Mouse (Mus musculus) embryonic facial prominence, embryonic 10.5 days (tissue): ENCODE measurements at regions not wholly inside any gene's neighbourhood (a gene's known extent, or its start where the extent isn't known, plus 50 kb on each side); places are given as distances from the start of the nearest gene placed in this dataset.

Source experiments
- DNase-seq: peaks from one replicate; pipeline ENCODE4 v3.0.0-alpha.2; 2017; ENCODE audit warnings: low spot score
- H3K27ac ChIP-seq: fragments of 300-500 bp; sonication (generic); replicated peaks from 2 replicates; pipeline ENCODE4 v1.5.1; 2016; ENCODE audit warnings: mild to moderate bottlenecking
- H3K27me3 ChIP-seq: fragments of 300-500 bp; sonication (generic); replicated peaks from 2 replicates; pipeline ENCODE4 v1.6.1; 2016; ENCODE audit warnings: low read depth, mild to moderate bottlenecking; ENCODE audit not compliant: poor library complexity, severe bottlenecking
- H3K36me3 ChIP-seq: fragments of 300-500 bp; sonication (generic); replicated peaks from 2 replicates; pipeline ENCODE4 v1.6.1; 2016; ENCODE audit warnings: mild to moderate bottlenecking, moderate library complexity
- H3K4me1 ChIP-seq: fragments of 300-500 bp; sonication (generic); 2 replicates; pipeline ENCODE4 v1.6.1; 2016
- H3K4me3 ChIP-seq: fragments of 300-500 bp; sonication (generic); 2 replicates; pipeline ENCODE4 v1.5.1; 2016; ENCODE audit warnings: mild to moderate bottlenecking, moderate library complexity
- H3K9me3 ChIP-seq: fragments of 300-500 bp; sonication (generic); 2 replicates; pipeline ENCODE4 v1.6.1; 2016; ENCODE audit warnings: mild to moderate bottlenecking
- WGBS: fragments of 180-500 bp; shearing (Covaris S2); methylation state at CpG from one replicate; pipeline ENCODE4 v1.1.7; 2016; 5-methylcytosine and 5-hydroxymethylcytosine counted together

GRCm38 (mm10) chr4:47534959-47535358 lies 60.5 kb downstream of the Sec61b start:
- Histone ChIP-seq H3K4me3 (no peak overlapping the region), H3K27me3 (no peaks in the 10 kb centered on the region), H3K27ac (no peak overlapping the region), H3K9me3 (no peaks in the 10 kb centered on the region), H3K36me3 (no peaks in the 10 kb centered on the region), H3K4me1 (no peaks in the 10 kb centered on the region)
- no peak for DNase-seq
- 82% methylated on average over 11 of the region's 11 CpGs for WGBS

DNA sequence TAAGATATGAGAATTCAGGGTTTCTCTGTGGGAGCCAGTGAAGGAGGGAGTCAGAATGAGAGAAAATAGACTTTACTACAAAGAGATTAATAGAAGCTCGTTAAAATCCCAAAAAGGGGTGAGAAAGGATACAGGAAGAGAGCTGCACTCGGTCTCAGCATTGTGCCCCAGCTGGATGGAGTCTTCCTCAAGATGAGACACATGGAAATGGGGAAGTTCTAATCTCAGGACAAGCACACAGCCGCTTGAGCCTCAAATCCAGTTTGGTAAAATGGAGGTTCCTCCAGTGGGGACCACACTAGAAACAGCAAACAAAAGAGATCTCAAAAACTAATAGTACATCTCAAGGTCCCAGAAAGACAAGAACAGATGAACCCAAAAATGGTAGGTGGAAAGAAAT lies 93.2 kb downstream of the Sec61b start:
- Histone ChIP-seq H3K9me3 (no peaks in the 10 kb centered on the region), H3K36me3 (no peaks in the 10 kb centered on the region)
- WGBS: 77% methylated on average over 3 of the region's 3 CpGs

DNA sequence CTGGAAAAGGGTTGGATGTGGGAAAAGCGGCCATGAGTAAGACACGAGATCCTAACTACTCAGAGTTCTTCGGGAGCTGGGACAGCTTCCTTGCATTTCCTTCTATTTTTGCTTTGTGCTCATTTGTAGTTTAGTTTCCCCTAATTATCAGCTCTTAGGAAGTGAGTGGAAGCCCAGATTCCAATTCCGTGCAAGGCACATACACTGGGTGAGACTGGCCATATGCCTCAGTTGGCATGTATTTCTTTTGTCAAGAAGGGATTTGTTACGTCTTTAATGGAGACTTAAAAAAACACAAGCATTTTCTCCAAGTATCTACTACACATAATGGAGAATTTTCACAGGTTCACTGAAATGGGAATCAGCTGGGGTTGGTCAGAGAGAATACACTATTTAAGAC lies 96.4 kb downstream of the Sec61b start:
- no peak for DNase-seq
- no peak overlapping the region for H3K4me3 ChIP-seq
- H3K4me1 ChIP-seq: no peaks in the 10 kb centered on the region
- H3K27ac ChIP-seq: no peak overlapping the region
- H3K27me3 ChIP-seq: no peaks in the 10 kb centered on the region
- no peaks in the 10 kb centered on the region for H3K36me3 ChIP-seq
- no peaks in the 10 kb centered on the region for H3K9me3 ChIP-seq
- WGBS: 91% methylated on average over 5 of the region's 5 CpGs

More for the DNA sequence above, 93.2 kb downstream of the Sec61b start:
- Histone ChIP-seq H3K4me3 (no peak overlapping the region), H3K4me1 (no peaks in the 10 kb centered on the region), H3K27me3 (no peaks in the 10 kb centered on the region), H3K27ac (no peak overlapping the region)
- DNase-seq: no peak

- 87% methylated on average over 4 of the region's 4 CpGs for WGBS
Observed at GRCm38 (mm10) chr4:47576011-47576410, 101.6 kb downstream of the Sec61b start.

DNA sequence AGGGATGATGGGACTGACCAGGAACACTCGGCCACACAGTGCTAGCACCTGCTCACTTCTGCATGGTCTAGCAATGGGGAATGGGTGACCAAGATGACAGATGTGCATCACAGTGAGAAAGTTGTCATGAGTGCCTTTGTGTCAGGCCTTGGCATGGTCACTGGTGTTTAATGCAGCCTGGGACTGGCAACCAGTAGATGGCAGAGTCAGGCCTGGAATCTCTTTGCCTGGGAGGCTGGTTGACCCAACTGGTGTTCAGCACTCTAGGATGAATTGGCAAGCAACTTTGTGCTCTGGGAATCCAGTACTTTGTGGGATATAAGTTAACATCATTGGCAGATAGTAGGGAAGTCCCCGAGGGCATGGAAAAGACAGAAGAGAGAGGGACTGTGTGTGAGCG lies 103.0 kb downstream of the Sec61b start:
- DNase-seq: no peak
- H3K4me3 ChIP-seq: no peak overlapping the region
- H3K36me3 ChIP-seq: no peaks in the 10 kb centered on the region
- H3K9me3 ChIP-seq: no peaks in the 10 kb centered on the region
- no peak overlapping the region for H3K27ac ChIP-seq
- H3K27me3 ChIP-seq: no peaks in the 10 kb centered on the region
- no peaks in the 10 kb centered on the region for H3K4me1 ChIP-seq
- WGBS: 87% methylated on average over 3 of the region's 3 CpGs

More at GRCm38 (mm10) chr4:47576011-47576410, 101.6 kb downstream of the Sec61b start:
- Histone ChIP-seq H3K27ac (no peak overlapping the region), H3K36me3 (no peaks in the 10 kb centered on the region), H3K27me3 (no peaks in the 10 kb centered on the region), H3K4me3 (no peak overlapping the region), H3K9me3 (no peaks in the 10 kb centered on the region), H3K4me1 (no peaks in the 10 kb centered on the region)
- DNase-seq: no peak

- no peak overlapping the region for H3K4me3 ChIP-seq
- H3K9me3 ChIP-seq: no peaks in the 10 kb centered on the region
- WGBS: 86% methylated on average over 10 of the region's 10 CpGs
- H3K27ac ChIP-seq: no peak overlapping the region
- no peaks in the 10 kb centered on the region for H3K4me1 ChIP-seq
- H3K27me3 ChIP-seq: no peaks in the 10 kb centered on the region
- no peaks in the 10 kb centered on the region for H3K36me3 ChIP-seq
- no peak for DNase-seq
Observed at GRCm38 (mm10) chr4:47578637-47579036, 104.2 kb downstream of the Sec61b start.

- Histone ChIP-seq H3K4me3 (no peak overlapping the region), H3K9me3 (no peaks in the 10 kb centered on the region), H3K27ac (no peak overlapping the region), H3K4me1 (no peaks in the 10 kb centered on the region), H3K27me3 (no peaks in the 10 kb centered on the region), H3K36me3 (no peaks in the 10 kb centered on the region)
- no peak for DNase-seq
- WGBS: 95% methylated on average over 5 of the region's 5 CpGs
Observed at GRCm38 (mm10) chr4:47580556-47580955, 106.1 kb downstream of the Sec61b start.

DNA sequence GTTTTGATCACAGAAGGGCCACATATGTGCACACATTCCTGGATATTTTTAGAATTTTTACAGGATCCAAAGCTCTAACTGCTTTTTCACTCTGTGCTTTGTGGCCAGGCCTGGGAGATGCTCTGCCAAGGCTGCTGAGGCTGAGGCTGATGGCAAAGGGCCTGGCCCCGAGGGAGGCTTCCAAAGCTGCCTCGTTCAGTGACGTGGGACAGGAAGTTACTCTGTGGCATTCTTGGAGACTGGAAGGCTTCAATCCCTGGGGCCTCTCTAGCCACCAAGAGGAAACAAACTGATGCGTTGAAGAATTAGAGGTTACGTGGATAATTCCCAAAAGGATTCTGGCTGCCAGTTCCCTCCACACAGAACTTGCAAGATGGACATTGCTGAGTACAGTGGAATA lies 112.8 kb downstream of the Sec61b start:
- 53% methylated on average over 5 of the region's 5 CpGs for WGBS
- no peaks in the 10 kb centered on the region for H3K9me3 ChIP-seq
- H3K4me1 ChIP-seq: no peaks in the 10 kb centered on the region
- H3K4me3 ChIP-seq: no peak overlapping the region
- no peaks in the 10 kb centered on the region for H3K27me3 ChIP-seq
- no peak overlapping the region for H3K27ac ChIP-seq
- DNase-seq: no peak
- no peaks in the 10 kb centered on the region for H3K36me3 ChIP-seq

DNA sequence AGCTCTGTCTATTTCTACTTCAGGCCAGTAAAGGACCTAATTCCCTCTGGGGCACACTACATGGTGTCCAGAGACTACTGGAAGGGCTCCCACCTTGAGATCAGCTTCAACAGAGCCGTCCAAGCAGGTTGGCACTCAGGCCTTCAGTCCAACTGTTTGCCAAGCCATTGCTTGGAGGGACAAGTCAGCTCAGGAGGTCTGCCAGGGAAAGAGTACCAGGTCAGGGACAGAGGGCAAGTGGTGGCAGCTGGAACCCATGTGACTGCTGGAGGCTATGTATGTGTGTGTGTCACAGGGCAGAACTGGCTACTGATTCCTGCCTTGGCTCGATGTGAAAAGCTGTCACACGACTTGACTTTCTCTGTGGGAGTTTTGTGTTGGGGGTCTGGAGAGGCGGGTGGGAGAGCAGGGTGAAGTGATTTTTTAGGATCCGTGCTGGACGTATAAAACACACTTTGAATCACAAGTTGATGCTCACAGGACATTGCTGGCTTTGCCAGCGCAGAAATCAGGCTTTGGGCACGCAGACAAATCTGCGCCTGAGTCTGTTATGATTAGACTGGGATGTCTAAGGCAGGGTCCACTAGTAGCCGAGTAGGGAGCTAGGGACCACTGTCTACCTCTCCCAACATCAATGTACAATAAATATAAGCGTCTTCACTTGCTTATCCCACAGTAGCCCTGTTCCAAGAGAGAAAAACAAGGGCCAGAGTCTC lies 118.0 kb downstream of the Sec61b start:
- H3K36me3 ChIP-seq: no peaks in the 10 kb centered on the region
- H3K4me3 ChIP-seq: no peak overlapping the region
- no peaks in the 10 kb centered on the region for H3K27me3 ChIP-seq
- no peaks in the 10 kb centered on the region for H3K9me3 ChIP-seq
- DNase-seq: no peak
- 80% methylated on average over 11 of the region's 11 CpGs for WGBS
- 0 out of 2 replicates have a peak, but pooled peaks cover 5% of the 10 kb centered on the region for H3K4me1 ChIP-seq
- no peak overlapping the region for H3K27ac ChIP-seq

- no peak for DNase-seq
- no peak overlapping the region for H3K27ac ChIP-seq
- H3K36me3 ChIP-seq: no peaks in the 10 kb centered on the region
- 0 out of 2 replicates have a peak, but pooled peaks cover 5% of the 10 kb centered on the region for H3K4me1 ChIP-seq
- H3K4me3 ChIP-seq: no peak overlapping the region
- 82% methylated on average over 7 of the region's 7 CpGs for WGBS
- no peaks in the 10 kb centered on the region for H3K9me3 ChIP-seq
- no peaks in the 10 kb centered on the region for H3K27me3 ChIP-seq
Observed at GRCm38 (mm10) chr4:47593155-47593554, 118.7 kb downstream of the Sec61b start.

DNA sequence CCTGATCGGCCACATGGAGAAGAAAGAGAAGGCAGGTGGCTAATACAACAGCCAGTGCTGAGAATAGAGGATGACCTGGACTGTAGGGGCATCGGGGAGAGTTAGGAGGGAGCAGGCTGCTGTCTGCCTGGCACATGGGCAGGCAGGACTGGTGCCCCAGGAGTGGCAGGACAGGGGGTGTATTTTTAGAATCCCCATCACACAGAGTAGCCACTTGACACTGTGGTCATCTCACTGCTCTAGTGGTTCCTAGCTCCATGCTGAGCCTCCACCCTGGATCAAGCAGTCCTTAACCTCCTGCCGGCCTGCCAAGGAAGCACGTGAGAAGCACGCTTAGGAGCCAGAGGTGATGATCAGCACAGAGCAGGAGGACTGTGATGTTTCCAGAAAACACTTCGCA lies 119.7 kb downstream of the Sec61b start:
- H3K4me3 ChIP-seq: no peak overlapping the region
- H3K9me3 ChIP-seq: no peaks in the 10 kb centered on the region
- H3K4me1 ChIP-seq: 0 out of 2 replicates have a peak, but pooled peaks cover 5% of the 10 kb centered on the region
- DNase-seq: no peak
- no peaks in the 10 kb centered on the region for H3K36me3 ChIP-seq
- 84% methylated on average over 6 of the region's 6 CpGs for WGBS
- H3K27me3 ChIP-seq: no peaks in the 10 kb centered on the region
- H3K27ac ChIP-seq: no peak overlapping the region

- 87% methylated on average over 10 of the region's 10 CpGs for WGBS
- Histone ChIP-seq H3K4me3 (no peak overlapping the region), H3K9me3 (no peaks in the 10 kb centered on the region), H3K36me3 (no peaks in the 10 kb centered on the region), H3K27ac (no peak overlapping the region), H3K27me3 (no peaks in the 10 kb centered on the region), H3K4me1 (0 out of 2 replicates have a peak, but pooled peaks cover 5% of the 10 kb centered on the region)
- DNase-seq: no peak
Observed at GRCm38 (mm10) chr4:47595841-47596240, 121.4 kb downstream of the Sec61b start.

DNA sequence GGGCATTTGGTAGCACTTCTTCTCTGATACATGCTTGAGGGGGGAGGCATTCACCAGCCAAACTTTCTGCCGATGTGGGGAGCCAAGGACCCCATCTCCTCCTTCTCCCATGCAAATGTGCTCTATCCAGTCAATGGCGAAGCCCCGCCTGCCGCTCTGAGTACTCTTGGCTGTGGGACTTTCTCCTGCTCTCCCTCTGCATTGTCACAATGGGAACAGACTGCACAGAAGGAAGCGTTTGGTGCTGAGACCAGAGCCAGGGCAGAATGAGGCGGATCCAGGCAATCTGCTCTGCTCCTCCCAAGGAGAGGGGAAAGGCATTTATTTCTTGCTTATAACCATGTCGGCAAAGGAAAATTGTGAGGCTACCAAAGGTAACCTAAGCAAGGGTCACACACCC lies 123.1 kb downstream of the Sec61b start:
- 67% methylated on average over 7 of the region's 7 CpGs for WGBS
- Histone ChIP-seq H3K9me3 (no peaks in the 10 kb centered on the region), H3K4me1 (peaks cover 7% of the 10 kb centered on the region), H3K36me3 (no peaks in the 10 kb centered on the region), H3K27me3 (no peaks in the 10 kb centered on the region), H3K27ac (no peak overlapping the region), H3K4me3 (no peak overlapping the region)
- DNase-seq: no peak
